Mouse (Mus musculus) intestine, embryonic 14.5 days (tissue): ENCODE data around the gene Bbs9. TPM values are rescaled to one million over a fixed set of nuclear protein-coding genes. Genes with fewer than 3 reads are reported as not detected.

Source experiments
- ATAC-seq: fragments of 200-750 bp; cut with Nextera tagmentation; replicated peaks from 2 replicates; pipeline ENCODE4 v1.8.0; 2017; ENCODE audit warnings: low read depth, moderate number of reproducible peaks, moderate TSS enrichment, moderate library complexity; ENCODE audit not compliant: low FRiP score, low TSS enrichment
- DNase-seq: peaks from one replicate; pipeline ENCODE4 v3.0.0-alpha.2; 2018; ENCODE audit warnings: low spot score
- H3K27ac ChIP-seq: fragments of 300-500 bp; sonication (generic); 2 replicates; pipeline ENCODE4 v1.5.1; 2014; ENCODE audit warnings: low read depth, mild to moderate bottlenecking, control low read depth
- H3K27me3 ChIP-seq: fragments of 300-500 bp; sonication (generic); replicated peaks from 2 replicates; pipeline ENCODE4 v1.6.1; 2014; ENCODE audit warnings: low read length, control low read depth; ENCODE audit not compliant: control insufficient read depth, insufficient read depth
- H3K36me3 ChIP-seq: fragments of 300-500 bp; sonication (generic); 2 replicates; pipeline ENCODE4 v1.6.1; 2014; ENCODE audit warnings: low read length, control low read depth; ENCODE audit not compliant: control insufficient read depth, insufficient read depth
- H3K4me1 ChIP-seq: fragments of 300-500 bp; sonication (generic); replicated peaks from 2 replicates; pipeline ENCODE4 v1.6.1; 2014; ENCODE audit warnings: low read length, control low read depth, mixed read lengths; ENCODE audit not compliant: control insufficient read depth, insufficient read depth
- H3K4me2 ChIP-seq: fragments of 300-500 bp; sonication (generic); 2 replicates; pipeline ENCODE4 v1.6.1; 2014; ENCODE audit warnings: low read length
- H3K4me3 ChIP-seq: fragments of 300-500 bp; sonication (generic); 2 replicates; pipeline ENCODE4 v1.5.1; 2014; ENCODE audit warnings: low read depth, low read length, control low read depth, mixed read lengths
- H3K9ac ChIP-seq: fragments of 300-500 bp; sonication (generic); 2 replicates; pipeline ENCODE4 v1.6.1; 2014; ENCODE audit warnings: mild to moderate bottlenecking, low read length
- H3K9me3 ChIP-seq: fragments of 300-500 bp; sonication (generic); 2 replicates; pipeline ENCODE4 v1.6.1; 2016; ENCODE audit warnings: low read length, control low read depth; ENCODE audit not compliant: control insufficient read depth
- WGBS: fragments of 180-500 bp; shearing (Covaris S2); extraction: QIAGEN DNeasy Blood & Tissue Kit; methylation state at CpG from one replicate; pipeline ENCODE4 v1.1.7; 2014; 5-methylcytosine and 5-hydroxymethylcytosine counted together
- polyA plus RNA-seq: library from polyadenylated mRNA; unstranded; fragments of >200 nt; fragmentation: Nextera tagmentation; extraction: Ambion mirVana; gene quantifications from 2 replicates; pipeline ENCODE4 v1.2.1, GENCODE M21; 2014

Gene Bbs9
- polyA plus RNA-seq, 1 experiment from 2014 or later = 14.2 TPM

DNA sequence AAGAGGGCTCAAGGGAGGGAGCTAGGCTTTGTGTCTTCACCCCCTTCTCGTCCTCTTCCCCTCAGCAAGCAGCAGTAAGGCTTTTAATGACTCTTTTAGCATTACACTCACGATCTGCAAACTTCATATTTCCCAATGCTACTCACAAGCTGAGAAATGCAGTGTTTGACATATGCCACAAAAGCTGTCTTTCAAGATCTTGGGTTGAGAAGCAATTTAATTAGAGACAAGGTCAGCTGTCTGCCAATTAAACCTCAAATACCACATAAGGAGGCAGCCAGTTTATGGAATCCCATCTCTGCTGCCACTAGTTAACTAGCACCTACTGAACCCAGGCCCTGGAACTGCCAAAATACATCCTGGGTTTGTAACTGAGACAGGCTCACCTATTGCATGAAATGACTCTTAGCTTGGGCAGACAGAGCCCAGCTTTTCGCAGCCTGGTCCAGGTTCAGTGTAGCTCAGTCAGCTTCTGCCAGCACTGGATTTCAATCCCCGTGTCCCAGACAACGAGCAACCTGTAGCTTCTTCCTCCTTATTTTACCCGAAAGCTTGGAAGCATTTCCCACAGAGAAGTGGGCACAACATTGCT is 278.7 kb downstream of the Bbs9 start:
- Histone ChIP-seq H3K4me2 (no peak overlapping the region), H3K36me3 (no peaks in the 10 kb centered on the region), H3K4me3 (no peak overlapping the region), H3K27ac (no peak overlapping the region), H3K9ac (no peak overlapping the region), H3K9me3 (0 out of 2 replicates have a peak, but pooled peaks cover 2% of the 10 kb centered on the region), H3K4me1 (no peaks in the 10 kb centered on the region), H3K27me3 (no peaks in the 10 kb centered on the region)
- WGBS = 81% methylated on average over 6 of the region's 6 CpGs
- DNase-seq (no peak), ATAC-seq (no peak)

DNA sequence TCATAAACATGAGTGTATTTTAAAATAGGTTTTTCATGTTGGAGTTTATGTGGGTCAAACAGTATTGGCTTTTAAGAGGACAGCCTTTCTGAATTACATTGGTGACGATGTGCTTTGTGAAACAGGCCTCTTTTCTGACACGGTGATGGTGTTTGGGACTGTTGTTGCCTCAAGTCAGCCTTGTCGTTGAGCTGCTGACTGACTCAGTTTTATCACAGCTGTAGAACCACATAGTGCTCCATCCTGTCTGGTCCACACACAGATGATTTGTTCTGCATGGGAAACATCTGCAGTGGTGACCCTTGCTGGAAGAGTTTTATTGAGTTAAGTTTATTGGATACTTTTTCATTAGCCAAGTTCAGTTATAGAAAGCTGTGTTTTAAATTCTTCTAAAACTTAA is 283.0 kb downstream of the Bbs9 start:
- ATAC-seq (no peak), DNase-seq (no peak)
- Histone ChIP-seq H3K4me2 (no peak overlapping the region), H3K36me3 (no peaks in the 10 kb centered on the region), H3K27me3 (no peaks in the 10 kb centered on the region), H3K9ac (no peak overlapping the region), H3K4me1 (no peaks in the 10 kb centered on the region), H3K4me3 (no peak overlapping the region), H3K27ac (no peak overlapping the region), H3K9me3 (no peaks in the 10 kb centered on the region)
- WGBS = 70% methylated on average over 3 of the region's 3 CpGs

DNA sequence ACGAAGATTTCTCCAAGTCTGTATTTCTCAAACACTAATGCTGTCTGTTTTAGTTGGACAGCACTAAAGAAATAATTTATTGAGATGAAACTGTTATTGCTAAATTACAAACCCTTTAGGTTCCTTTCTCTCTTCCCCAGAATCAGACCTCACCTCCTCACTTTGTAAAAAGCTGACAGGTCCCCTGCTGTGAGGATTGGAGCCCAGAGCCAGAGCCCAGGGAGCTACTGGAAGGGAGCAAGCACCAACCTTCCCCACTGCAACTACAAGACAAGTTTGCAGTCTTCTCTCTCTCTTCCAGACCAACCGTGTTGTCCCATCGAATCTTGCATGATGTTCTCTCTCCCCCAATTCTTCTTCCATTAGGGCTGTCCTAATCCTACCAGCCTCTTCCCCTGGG is 283.7 kb downstream of the Bbs9 start:
- 62% methylated on average over 3 of the region's 3 CpGs for WGBS
- H3K27ac ChIP-seq = no peak overlapping the region
- ATAC-seq (no peak), DNase-seq (no peak)
- H3K9me3 ChIP-seq = no peaks in the 10 kb centered on the region
- no peaks in the 10 kb centered on the region for H3K27me3 ChIP-seq
- H3K36me3 ChIP-seq = no peaks in the 10 kb centered on the region
- H3K4me1 ChIP-seq = no peaks in the 10 kb centered on the region
- no peak overlapping the region for H3K4me3 ChIP-seq
- no peak overlapping the region for H3K4me2 ChIP-seq
- no peak overlapping the region for H3K9ac ChIP-seq

DNA sequence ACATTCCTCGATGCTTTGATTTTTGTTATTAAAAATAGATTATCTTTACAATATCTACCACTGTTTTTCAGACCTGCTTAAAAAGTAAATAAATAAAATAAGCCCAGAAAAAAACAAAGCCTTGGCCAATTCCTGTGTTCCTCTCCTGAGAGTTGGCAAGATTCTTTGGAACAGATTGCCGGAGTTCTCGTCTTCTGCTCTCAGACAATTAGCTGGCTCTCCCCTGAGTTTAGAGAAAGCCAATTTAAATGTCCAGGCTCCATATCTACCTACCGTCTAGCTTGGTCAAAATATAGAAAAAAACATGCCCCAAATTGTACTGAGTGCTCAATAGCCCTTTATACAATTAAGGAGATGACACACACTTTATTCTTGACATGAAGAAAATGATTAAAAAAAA is 284.9 kb downstream of the Bbs9 start:
- no peak overlapping the region for H3K4me3 ChIP-seq
- no peaks in the 10 kb centered on the region for H3K27me3 ChIP-seq
- no peak overlapping the region for H3K9ac ChIP-seq
- 91% methylated on average over 4 of the region's 4 CpGs for WGBS
- ATAC-seq = no peak
- H3K4me1 ChIP-seq = no peaks in the 10 kb centered on the region
- no peak for DNase-seq
- H3K9me3 ChIP-seq = no peaks in the 10 kb centered on the region
- no peaks in the 10 kb centered on the region for H3K36me3 ChIP-seq
- no peak overlapping the region for H3K4me2 ChIP-seq
- H3K27ac ChIP-seq = no peak overlapping the region

DNA sequence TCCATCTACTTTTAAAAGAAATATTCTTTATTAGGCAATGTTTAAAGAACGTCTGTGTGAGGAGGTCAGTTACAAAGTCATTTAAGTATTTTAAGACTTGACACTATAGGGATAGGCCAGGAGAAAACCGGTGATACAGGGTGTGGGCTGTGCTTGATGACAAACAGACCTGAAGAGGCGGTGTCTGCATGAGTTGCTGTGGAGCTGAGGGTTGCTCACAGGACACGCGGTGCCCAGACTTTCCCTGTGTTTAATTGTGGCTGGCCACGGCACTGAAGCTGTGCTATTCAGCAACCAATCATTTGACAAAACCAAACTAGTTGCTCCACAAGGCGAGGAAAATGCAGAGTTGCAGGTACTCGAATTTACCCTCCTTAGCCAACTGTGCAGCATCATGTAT is 286.0 kb downstream of the Bbs9 start:
- no peak overlapping the region for H3K9ac ChIP-seq
- DNase-seq (no peak), ATAC-seq (no peak)
- no peaks in the 10 kb centered on the region for H3K36me3 ChIP-seq
- H3K4me1 ChIP-seq = peaks cover 4% of the 10 kb centered on the region; the same call in 1 of the 2 replicates
- H3K4me2 ChIP-seq = no peak overlapping the region
- no peak overlapping the region for H3K27ac ChIP-seq
- H3K27me3 ChIP-seq = no peaks in the 10 kb centered on the region
- H3K9me3 ChIP-seq = no peaks in the 10 kb centered on the region
- H3K4me3 ChIP-seq = no peak overlapping the region
- 54% methylated on average over 8 of the region's 8 CpGs for WGBS

DNA sequence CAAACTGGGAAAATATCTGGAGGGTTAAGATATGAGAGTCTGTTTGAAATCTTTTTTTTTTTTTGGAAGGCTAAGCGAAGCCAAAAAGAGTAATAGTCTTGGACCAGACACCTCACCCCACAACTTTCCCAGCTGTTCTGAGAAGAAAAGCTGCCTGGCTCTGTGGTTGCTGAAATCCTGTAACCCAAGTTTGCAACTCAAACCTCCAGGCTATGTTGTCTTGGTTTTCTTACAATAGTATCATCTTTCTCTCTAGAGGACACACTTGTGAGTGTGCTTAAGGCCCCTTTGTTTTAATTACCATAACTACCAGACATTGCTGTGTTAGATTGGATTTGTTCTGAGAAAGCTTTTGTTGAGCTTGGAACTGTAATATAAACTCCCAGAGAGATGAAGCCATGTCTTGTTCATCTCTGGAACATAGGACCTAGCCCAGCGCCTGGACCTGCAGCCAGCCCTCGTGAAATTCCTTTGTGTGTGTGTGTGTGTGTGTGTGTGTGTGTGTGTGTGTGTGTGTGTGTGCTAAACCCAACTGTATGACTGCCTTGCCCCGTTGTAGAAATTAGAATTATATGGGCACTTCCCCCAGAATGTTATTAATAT is 290.2 kb downstream of the Bbs9 start:
- H3K4me1 ChIP-seq = peaks cover 4% of the 10 kb centered on the region; the same call in 1 of the 2 replicates
- no peak overlapping the region for H3K9ac ChIP-seq
- no peak overlapping the region for H3K4me3 ChIP-seq
- no peak for ATAC-seq
- no peak overlapping the region for H3K4me2 ChIP-seq
- H3K9me3 ChIP-seq = no peaks in the 10 kb centered on the region
- WGBS = 40% methylated on average over 4 of the region's 4 CpGs
- no peaks in the 10 kb centered on the region for H3K36me3 ChIP-seq
- peak overlapping the region; percentile 33; the same call in 1 of the 2 replicates for H3K27ac ChIP-seq
- no peaks in the 10 kb centered on the region for H3K27me3 ChIP-seq
- DNase-seq = no peak

DNA sequence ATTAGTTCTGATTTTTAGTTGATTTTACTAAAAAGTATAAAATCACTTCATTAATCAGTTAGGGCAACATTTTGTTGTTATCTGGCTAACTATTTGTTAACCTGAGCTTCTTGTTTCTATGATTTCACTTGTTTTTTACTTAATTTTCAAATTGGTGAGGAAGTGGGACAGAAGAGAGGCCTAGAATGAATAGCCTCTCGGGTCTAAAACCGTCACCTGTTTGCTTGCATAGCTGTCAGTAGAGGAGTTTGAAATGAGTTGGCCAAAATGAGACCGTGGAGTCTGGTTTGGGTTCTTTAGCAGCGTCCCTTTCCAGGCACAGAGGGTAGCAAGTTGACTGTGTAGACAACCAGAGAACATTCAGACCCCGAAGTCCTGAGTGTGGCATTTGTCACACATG is 291.6 kb downstream of the Bbs9 start:
- Histone ChIP-seq H3K9me3 (no peaks in the 10 kb centered on the region), H3K27me3 (no peaks in the 10 kb centered on the region), H3K4me3 (no peak overlapping the region), H3K9ac (no peak overlapping the region), H3K36me3 (no peaks in the 10 kb centered on the region), H3K4me1 (peaks cover 4% of the 10 kb centered on the region; the same call in 1 of the 2 replicates), H3K4me2 (no peak overlapping the region), H3K27ac (no peak overlapping the region)
- DNase-seq = peak; percentile 47
- WGBS = 89% methylated on average over 5 of the region's 5 CpGs
- ATAC-seq = no peak

DNA sequence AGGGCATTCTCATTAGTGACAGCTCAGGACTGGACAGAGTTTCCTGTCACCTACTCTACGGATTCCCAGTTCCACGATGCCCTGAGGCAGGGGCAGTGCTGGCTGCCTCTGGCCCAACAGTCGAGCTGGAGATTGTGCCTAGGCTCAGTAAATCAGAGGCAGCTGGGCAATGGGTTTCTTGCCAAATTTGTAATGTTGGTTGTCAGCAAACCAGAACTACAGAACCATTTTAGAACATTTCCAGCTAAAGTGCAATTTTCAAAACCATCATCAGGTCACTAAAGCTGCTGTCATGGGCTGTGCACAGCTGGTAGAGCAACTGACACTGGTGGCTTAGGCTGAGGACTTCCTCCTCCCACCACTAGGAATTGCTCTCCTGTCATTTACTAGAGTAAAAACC is 292.3 kb downstream of the Bbs9 start:
- Histone ChIP-seq H3K4me2 (no peak overlapping the region), H3K9ac (no peak overlapping the region), H3K4me1 (peaks cover 4% of the 10 kb centered on the region; the same call in 1 of the 2 replicates), H3K36me3 (no peaks in the 10 kb centered on the region), H3K27me3 (no peaks in the 10 kb centered on the region), H3K4me3 (no peak overlapping the region), H3K9me3 (no peaks in the 10 kb centered on the region), H3K27ac (no peak overlapping the region)
- WGBS = 72% methylated on average over 3 of the region's 3 CpGs
- ATAC-seq (no peak), DNase-seq (peak; percentile 41)

DNA sequence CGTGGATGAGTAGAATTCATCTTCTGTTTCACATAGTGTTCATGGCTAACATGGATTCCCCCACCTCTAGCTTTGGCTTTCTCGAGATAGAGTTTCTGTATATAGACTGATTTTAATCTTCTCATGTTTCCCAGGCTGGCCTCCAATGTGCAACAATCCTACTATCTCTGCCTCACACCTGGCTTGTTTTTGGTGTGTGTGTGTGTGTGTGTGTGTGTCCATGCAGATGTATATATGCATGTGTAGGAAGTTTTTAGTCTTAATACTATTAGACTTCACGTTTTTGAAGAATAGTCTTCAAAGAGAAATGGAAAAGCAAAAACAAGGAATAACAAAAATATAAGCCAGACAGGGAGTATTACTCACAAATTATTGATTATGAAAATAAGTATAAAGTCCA is 296.3 kb downstream of the Bbs9 start:
- H3K9me3 ChIP-seq = no peaks in the 10 kb centered on the region
- H3K4me2 ChIP-seq = no peak overlapping the region
- H3K4me1 ChIP-seq = no peaks in the 10 kb centered on the region
- no peak overlapping the region for H3K9ac ChIP-seq
- ATAC-seq (no peak), DNase-seq (no peak)
- H3K27me3 ChIP-seq = no peaks in the 10 kb centered on the region
- 93% methylated on average over 3 of the region's 3 CpGs for WGBS
- no peak overlapping the region for H3K27ac ChIP-seq
- no peaks in the 10 kb centered on the region for H3K36me3 ChIP-seq
- no peak overlapping the region for H3K4me3 ChIP-seq
